Mouse (Mus musculus) forebrain, embryonic 13.5 days (tissue): ENCODE measurements around the gene P4ha3. TPM values are rescaled to one million over a fixed set of nuclear protein-coding genes. Genes with fewer than 3 reads are reported as not detected.
"Not testable (repeated sequence)": the region's sequence is repeated elsewhere in the genome, so short reads cannot be mapped to it uniquely, and the experiment has no call there.

Experiments used
- ATAC-seq: fragments of 200-750 bp; cut with Nextera tagmentation; 2 replicates; pipeline ENCODE4 v1.8.0; 2017
- H3K27ac ChIP-seq: fragments of 300-500 bp; sonication (generic); 2 replicates; pipeline ENCODE4 v1.5.1; 2015; ENCODE audit warnings: inconsistent platforms, mild to moderate bottlenecking, moderate library complexity
- H3K27me3 ChIP-seq: fragments of 300-500 bp; sonication (generic); 2 replicates; pipeline ENCODE4 v1.6.1; 2015; ENCODE audit warnings: mild to moderate bottlenecking, inconsistent platforms
- H3K36me3 ChIP-seq: fragments of 300-500 bp; sonication (generic); 2 replicates; pipeline ENCODE4 v1.6.1; 2015; ENCODE audit warnings: mild to moderate bottlenecking, inconsistent platforms; ENCODE audit not compliant: poor library complexity, severe bottlenecking
- H3K4me1 ChIP-seq: fragments of 300-500 bp; sonication (generic); 2 replicates; pipeline ENCODE4 v1.6.1; 2015; ENCODE audit warnings: inconsistent platforms
- H3K4me2 ChIP-seq: fragments of 300-500 bp; sonication (generic); 2 replicates; pipeline ENCODE4 v1.6.1; 2015; ENCODE audit warnings: inconsistent platforms, mild to moderate bottlenecking, moderate library complexity
- H3K4me3 ChIP-seq: fragments of 300-500 bp; sonication (generic); 2 replicates; pipeline ENCODE4 v1.5.1; 2015; ENCODE audit warnings: mild to moderate bottlenecking, inconsistent platforms
- H3K9ac ChIP-seq: fragments of 300-500 bp; sonication (generic); 2 replicates; pipeline ENCODE4 v1.6.1; 2015; ENCODE audit warnings: mild to moderate bottlenecking, inconsistent platforms
- H3K9me3 ChIP-seq: fragments of 300-500 bp; sonication (generic); replicated peaks from 2 replicates; pipeline ENCODE4 v1.6.1; 2016; ENCODE audit warnings: inconsistent platforms
- WGBS: fragments of 180-500 bp; shearing (Covaris S2); methylation state at CpG from one replicate; pipeline ENCODE4 v1.1.7; 2015; 5-methylcytosine and 5-hydroxymethylcytosine counted together
- polyA plus RNA-seq: library from polyadenylated mRNA; unstranded; fragments of >200 nt; fragmentation: Nextera tagmentation; extraction: Ambion mirVana; gene quantifications from 2 replicates; pipeline ENCODE4 v1.2.1, GENCODE M21; 2015

The P4ha3 gene
- 1.0 and 1.5 TPM in 2 replicates for polyA plus RNA-seq

DNA sequence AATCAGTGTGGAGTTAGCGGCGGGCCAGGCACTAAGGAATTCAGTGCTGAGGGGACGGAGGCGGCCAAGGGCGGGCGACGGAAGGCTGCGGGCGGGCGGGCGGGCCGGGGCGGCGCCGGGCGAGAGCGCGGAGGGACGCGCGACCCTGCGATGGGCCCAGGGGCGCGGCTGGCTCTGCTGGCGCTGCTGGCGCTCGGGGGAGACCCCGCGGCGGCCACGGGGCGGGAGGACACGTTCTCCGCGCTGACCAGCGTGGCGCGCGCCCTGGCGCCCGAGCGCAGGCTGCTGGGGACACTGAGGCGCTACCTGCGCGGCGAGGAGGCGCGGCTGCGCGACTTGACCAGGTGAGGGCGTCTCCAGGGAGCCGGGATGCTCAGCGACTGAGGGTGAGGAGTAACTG is at the start of gene P4ha3:
P4ha3 (plus strand) TSS at position 138 of the 400 bp plus-strand sequence.
- H3K27ac ChIP-seq: no peak within 1 kb of the TSS
- peak within 1 kb of the TSS; percentile 57 for H3K4me3 ChIP-seq
- H3K9ac ChIP-seq: peak within 1 kb of the TSS; percentile 67
- no peaks in the 10 kb centered on the region for H3K36me3 ChIP-seq
- H3K4me2 ChIP-seq: peak within 1 kb of the TSS; percentile 97
- H3K27me3 ChIP-seq: peaks cover 30% of the 10 kb centered on the region
- 0% methylated on average over 52 of the region's 53 CpGs for WGBS
- H3K4me1 ChIP-seq: peaks cover 31% of the 10 kb centered on the region
- no peaks in the 10 kb centered on the region for H3K9me3 ChIP-seq
- ATAC-seq: peak; percentile 58

- Histone ChIP-seq H3K27me3 (no peaks in the 10 kb centered on the region), H3K4me2 (no peak overlapping the region), H3K9ac (no peak overlapping the region), H3K4me1 (no peaks in the 10 kb centered on the region), H3K27ac (no peak overlapping the region), H3K4me3 (no peak overlapping the region), H3K36me3 (no peaks in the 10 kb centered on the region), H3K9me3 (no peaks in the 10 kb centered on the region)
- ATAC-seq: no peak
- 93% methylated on average over 1 of the region's 1 CpGs for WGBS
These were observed 47.0 kb upstream of the P4ha3 start for GRCm38 (mm10) chr7:100238271-100238670.

DNA sequence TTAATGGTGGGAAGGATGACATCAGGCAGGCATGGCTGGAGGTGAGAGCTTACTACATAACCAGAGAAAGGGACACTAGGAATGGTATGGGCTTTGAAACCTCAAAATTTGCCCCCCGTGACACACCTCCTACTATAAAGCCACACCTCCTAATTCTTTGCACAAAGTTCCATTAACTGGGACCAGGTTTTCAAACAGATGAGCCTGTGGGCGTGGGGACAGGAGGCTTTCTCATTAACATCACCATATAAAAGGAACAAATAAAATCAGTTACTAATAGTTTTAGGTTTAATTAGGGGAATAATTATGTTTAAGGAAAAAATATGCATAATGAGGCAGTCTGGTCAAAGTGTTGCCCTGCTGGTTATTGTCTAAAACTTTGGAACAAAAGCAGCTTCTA is 44.7 kb upstream of the P4ha3 start:
- Histone ChIP-seq H3K36me3 (no peaks in the 10 kb centered on the region), H3K27me3 (no peaks in the 10 kb centered on the region), H3K9ac (no peak overlapping the region), H3K4me2 (no peak overlapping the region), H3K4me3 (no peak overlapping the region), H3K9me3 (no peaks in the 10 kb centered on the region), H3K27ac (no peak overlapping the region), H3K4me1 (no peaks in the 10 kb centered on the region)
- no peak for ATAC-seq
- 61% methylated on average over 2 of the region's 2 CpGs for WGBS

- H3K4me2 ChIP-seq: no peak overlapping the region
- no peaks in the 10 kb centered on the region for H3K4me1 ChIP-seq
- H3K27me3 ChIP-seq: no peaks in the 10 kb centered on the region
- no peak for ATAC-seq
- H3K4me3 ChIP-seq: no peak overlapping the region
- no peak overlapping the region for H3K27ac ChIP-seq
- H3K9me3 ChIP-seq: no peaks in the 10 kb centered on the region
- no peaks in the 10 kb centered on the region for H3K36me3 ChIP-seq
- WGBS: 93% methylated on average over 1 of the region's 1 CpGs
- H3K9ac ChIP-seq: no peak overlapping the region
These were observed 42.3 kb upstream of the P4ha3 start for GRCm38 (mm10) chr7:100243007-100243406.

GRCm38 (mm10) chr7:100244225-100244624 is 41.1 kb upstream of the P4ha3 start:
- Histone ChIP-seq H3K9me3 (no peaks in the 10 kb centered on the region), H3K27me3 (no peaks in the 10 kb centered on the region), H3K4me1 (no peaks in the 10 kb centered on the region), H3K4me3 (no peak overlapping the region), H3K9ac (no peak overlapping the region), H3K36me3 (no peaks in the 10 kb centered on the region), H3K27ac (no peak overlapping the region), H3K4me2 (no peak overlapping the region)
- 93% methylated on average over 4 of the region's 4 CpGs for WGBS
- ATAC-seq: no peak

DNA sequence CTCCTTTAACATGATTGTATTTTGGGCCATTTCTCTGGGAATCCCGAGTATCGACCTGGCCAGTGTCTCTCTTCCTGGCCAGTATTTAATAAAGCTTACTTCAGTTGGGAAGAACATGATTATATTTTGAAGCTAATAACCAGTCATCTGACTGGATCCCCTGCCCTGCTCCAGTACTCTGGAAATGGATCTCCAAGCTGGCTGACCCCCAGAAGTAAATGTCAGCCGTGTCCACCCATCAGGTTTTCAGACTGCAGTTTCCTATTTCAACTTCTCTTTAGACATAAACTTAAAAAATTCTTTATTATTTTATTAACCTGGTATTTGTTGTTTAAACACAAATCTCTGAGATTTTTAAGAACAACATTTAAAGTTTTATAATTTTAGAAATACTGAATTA is 40.1 kb upstream of the P4ha3 start:
- Histone ChIP-seq H3K4me2 (no peak overlapping the region), H3K9me3 (no peaks in the 10 kb centered on the region), H3K36me3 (no peaks in the 10 kb centered on the region), H3K27ac (no peak overlapping the region), H3K4me3 (no peak overlapping the region), H3K9ac (no peak overlapping the region), H3K27me3 (no peaks in the 10 kb centered on the region), H3K4me1 (no peaks in the 10 kb centered on the region)
- no peak for ATAC-seq
- 87% methylated on average over 3 of the region's 3 CpGs for WGBS

DNA sequence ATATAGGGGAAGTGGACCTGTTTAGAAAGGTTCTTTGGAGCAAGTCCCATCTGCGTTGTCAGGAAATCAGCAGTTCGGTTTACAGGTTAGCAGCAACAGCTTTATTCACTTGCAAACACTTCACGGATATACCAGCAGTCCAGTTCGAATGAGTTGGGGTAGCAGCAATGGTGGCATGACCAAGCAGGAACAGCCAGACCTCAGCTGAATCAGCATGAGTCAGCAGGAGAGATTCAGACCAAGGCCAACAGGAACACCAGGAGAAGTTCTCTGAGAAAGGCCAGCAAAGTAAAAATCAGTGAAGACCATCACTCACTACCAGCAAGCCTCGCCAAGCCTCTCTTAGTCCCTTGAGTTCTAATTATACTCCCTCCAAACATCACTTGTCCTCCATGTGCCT is 34.7 kb upstream of the P4ha3 start:
- ATAC-seq: no peak
- Histone ChIP-seq H3K27me3 (no peaks in the 10 kb centered on the region), H3K9ac (no peak overlapping the region), H3K36me3 (peaks cover 22% of the 10 kb centered on the region), H3K9me3 (no peaks in the 10 kb centered on the region), H3K4me1 (no peaks in the 10 kb centered on the region), H3K27ac (no peak overlapping the region), H3K4me2 (no peak overlapping the region), H3K4me3 (no peak overlapping the region)
- 97% methylated on average over 5 of the region's 5 CpGs for WGBS

- Histone ChIP-seq H3K4me1 (no peaks in the 10 kb centered on the region), H3K27me3 (no peaks in the 10 kb centered on the region), H3K27ac (no peak overlapping the region), H3K4me2 (no peak overlapping the region), H3K9me3 (no peaks in the 10 kb centered on the region), H3K4me3 (no peak overlapping the region), H3K9ac (no peak overlapping the region), H3K36me3 (peaks cover 35% of the 10 kb centered on the region)
- ATAC-seq: no peak
- 85% methylated on average over 3 of the region's 3 CpGs for WGBS
These were observed 23.0 kb upstream of the P4ha3 start for GRCm38 (mm10) chr7:100262350-100262749.

DNA sequence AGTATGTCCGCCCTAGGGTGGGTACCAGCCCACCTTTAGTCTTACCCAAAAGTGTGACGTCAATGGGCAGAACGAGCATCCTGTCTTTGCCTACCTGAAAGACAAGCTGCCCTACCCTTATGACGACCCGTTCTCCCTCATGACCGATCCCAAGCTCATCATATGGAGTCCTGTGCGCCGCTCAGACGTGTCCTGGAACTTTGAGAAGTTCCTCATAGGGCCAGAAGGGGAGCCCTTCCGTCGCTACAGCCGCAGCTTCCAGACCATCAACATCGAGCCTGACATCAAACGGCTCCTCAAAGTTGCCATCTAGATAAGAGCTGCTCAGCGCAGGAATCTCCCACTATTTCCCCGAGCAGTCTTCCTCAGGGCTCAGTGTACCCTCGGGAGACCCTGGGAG is 20.4 kb upstream of the P4ha3 start:
- not testable (repeated sequence) for H3K27me3 ChIP-seq, ATAC-seq, H3K9me3 ChIP-seq, H3K4me3 ChIP-seq, H3K9ac ChIP-seq, H3K4me2 ChIP-seq, H3K4me1 ChIP-seq, H3K27ac ChIP-seq
- whole genome bisulfite sequencing: 59% methylated on average over 17 of the region's 17 CpGs
- peaks cover 50% of the 10 kb centered on the region for H3K36me3 ChIP-seq

DNA sequence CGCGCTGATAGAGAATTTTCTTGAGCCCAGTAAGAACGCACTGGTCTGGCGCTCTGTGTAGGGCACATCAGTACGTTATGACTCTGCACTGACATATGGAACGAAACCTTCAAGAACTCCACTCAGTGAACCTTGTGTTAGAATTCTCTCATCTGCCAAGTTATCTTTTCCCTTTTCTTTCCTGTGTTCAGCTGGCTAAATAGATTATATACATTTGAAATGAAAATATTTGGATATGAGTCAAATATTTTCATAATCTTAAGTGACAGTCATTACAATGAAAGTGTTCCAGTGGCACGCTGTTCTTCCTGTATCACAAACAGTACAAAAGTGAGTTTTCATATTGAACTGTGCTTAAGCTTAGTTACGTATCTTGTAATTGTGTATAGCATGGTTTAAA is 13.0 kb upstream of the P4ha3 start:
- Histone ChIP-seq H3K36me3 (peaks cover 23% of the 10 kb centered on the region), H3K27me3 (no peaks in the 10 kb centered on the region), H3K4me1 (no peaks in the 10 kb centered on the region), H3K4me2 (no peak overlapping the region), H3K27ac (no peak overlapping the region), H3K9me3 (no peaks in the 10 kb centered on the region), H3K9ac (no peak overlapping the region), H3K4me3 (no peak overlapping the region)
- no peak for ATAC-seq
- 97% methylated on average over 8 of the region's 8 CpGs for WGBS

GRCm38 (mm10) chr7:100274507-100274906 is 10.8 kb upstream of the P4ha3 start:
- 89% methylated on average over 6 of the region's 6 CpGs for WGBS
- peaks cover 9% of the 10 kb centered on the region for H3K36me3 ChIP-seq

GRCm38 (mm10) chr7:100276397-100276796 is 8.9 kb upstream of the P4ha3 start:
- WGBS: 41% methylated on average over 2 of the region's 2 CpGs
- Histone ChIP-seq H3K9me3 (no peaks in the 10 kb centered on the region), H3K27me3 (no peaks in the 10 kb centered on the region), H3K4me3 (no peak overlapping the region), H3K36me3 (peaks cover 5% of the 10 kb centered on the region), H3K4me1 (no peaks in the 10 kb centered on the region), H3K9ac (no peak overlapping the region), H3K4me2 (no peak overlapping the region), H3K27ac (no peak overlapping the region)
- no peak for ATAC-seq

More at GRCm38 (mm10) chr7:100274507-100274906, 10.8 kb upstream of the P4ha3 start:
- ATAC-seq: no peak
- Histone ChIP-seq H3K9ac (no peak overlapping the region), H3K27me3 (no peaks in the 10 kb centered on the region), H3K27ac (no peak overlapping the region), H3K9me3 (no peaks in the 10 kb centered on the region), H3K4me1 (no peaks in the 10 kb centered on the region), H3K4me3 (no peak overlapping the region), H3K4me2 (no peak overlapping the region)

- WGBS: 0% methylated on average over 1 of the region's 1 CpGs
- no peak overlapping the region for H3K27ac ChIP-seq
- no peaks in the 10 kb centered on the region for H3K9me3 ChIP-seq
- peaks cover 10% of the 10 kb centered on the region; the same call in 1 of the 2 replicates for H3K27me3 ChIP-seq
- no peak for ATAC-seq
- H3K4me2 ChIP-seq: no peak overlapping the region
- no peaks in the 10 kb centered on the region for H3K36me3 ChIP-seq
- no peak overlapping the region for H3K9ac ChIP-seq
- H3K4me3 ChIP-seq: no peak overlapping the region
- H3K4me1 ChIP-seq: 0 out of 2 replicates have a peak, but pooled peaks cover under 1% of the 10 kb centered on the region
These were observed 5.5 kb upstream of the P4ha3 start for GRCm38 (mm10) chr7:100279803-100280202.
